In the genomic region with DNA sequence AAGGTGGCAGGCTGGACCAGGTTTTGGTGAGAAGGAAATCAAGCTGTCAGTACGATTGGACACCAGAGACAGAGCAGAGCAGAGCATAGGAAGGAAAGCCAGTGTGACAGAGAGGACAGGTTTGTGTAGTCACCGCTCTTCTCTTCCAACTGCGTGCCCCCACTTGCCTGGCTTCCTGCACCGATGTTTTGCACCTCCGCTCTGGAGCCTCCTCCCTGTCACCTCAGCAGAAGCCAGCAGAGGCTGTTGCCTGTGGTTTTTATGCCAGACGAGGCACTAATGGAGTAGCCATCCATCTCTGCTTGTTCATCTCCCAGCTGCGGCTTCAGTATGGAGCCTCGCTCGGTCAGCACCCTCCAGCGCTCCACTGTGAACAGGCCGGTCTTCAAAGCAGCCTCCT, we compare ENCODE assay signal across 9 mouse cellular contexts. TPM values are rescaled to one million over a fixed set of nuclear protein-coding genes. Genes with fewer than 3 reads are reported as not detected.
A peak's percentile ranks its signal among the peaks of the same experiment; 100 is the strongest.
DNase-seq lines count a peak whose midpoint lies in the region; ATAC-seq and TF ChIP-seq lines count a peak whose summit lies in the region.
"Had no signal": no experiment of that assay in that cellular context is flagged by ENCODE, and none has a peak within 500 bp of the region (broad histone marks: within the 10 kb centered on the region; RNA-seq: fewer than 3 reads in every experiment).

No protein-coding gene starts in this region.

- H3K4me3 ChIP-seq in heart, embryonic 11.5 days (ENCODE audit: low read depth, low read length) = no peak overlapping the region
- peak overlapping the region; percentile 28 for H3K4me3 ChIP-seq in testis, adult 2 months (ENCODE audit: control insufficient read depth, low read depth, low read length)
- H3K4me3 ChIP-seq in limb, embryonic 15.5 days = no peak overlapping the region

- DNase-seq in heart, adult 8-10 months (ENCODE audit: low spot score) = no peak
- no peak for DNase-seq in testis, postnatal 14 days (ENCODE audit: low spot score)
- no peak for DNase-seq in ovary, postnatal 14 days (ENCODE audit: low spot score)
- no peak for DNase-seq in adrenal gland, postnatal 4 days (ENCODE audit: low spot score in 2 of 2)
- no peak for DNase-seq in embryo, embryonic 10 days (ENCODE audit: low spot score)
- DNase-seq: kidney, postnatal 36 days had no signal

- no peak overlapping the region for H3K27ac ChIP-seq in heart, embryonic 11.5 days (ENCODE audit: low read depth, low read length)
- no peak overlapping the region for H3K27ac ChIP-seq in testis, adult 2 months (ENCODE audit: control insufficient read depth, insufficient read depth, low read depth, low read length)
- H3K27ac ChIP-seq in limb, embryonic 15.5 days = peak overlapping the region; percentile 72; the same call in 1 of the 2 replicates

- 38% methylated on average over 11 of the region's 11 CpGs for WGBS in heart, embryonic 11.5 days (ENCODE audit: insufficient replicate concordance)
- WGBS in limb, embryonic 15.5 days = 46% methylated on average over 11 of the region's 11 CpGs

- H3K9ac ChIP-seq in heart, embryonic 11.5 days (ENCODE audit: low read depth, low read length) = no peak overlapping the region; the same call in 1 of the 2 replicates
- no peak overlapping the region for H3K9ac ChIP-seq in limb, embryonic 15.5 days

- no peak for TF ChIP-seq POLR2A in testis, adult 2 months (IDR thresholded peaks at IDR 0.05; ENCODE audit: control insufficient read depth, low read depth, low read length)

- no peaks in the 10 kb centered on the region for H3K9me3 ChIP-seq in heart, embryonic 11.5 days (replicated peaks; ENCODE audit: control insufficient read depth, low read length)
- H3K9me3 ChIP-seq in limb, embryonic 15.5 days = no peaks in the 10 kb centered on the region

- peaks cover 27% of the 10 kb centered on the region for H3K4me1 ChIP-seq in heart, embryonic 11.5 days (ENCODE audit: control insufficient read depth, insufficient read depth, low read length)
- peaks cover 12% of the 10 kb centered on the region for H3K4me1 ChIP-seq in testis, adult 2 months (ENCODE audit: control insufficient read depth, insufficient read depth, low read length)
- peaks cover 58% of the 10 kb centered on the region for H3K4me1 ChIP-seq in limb, embryonic 15.5 days

- peaks cover 3% of the 10 kb centered on the region; the same call in 1 of the 2 replicates for H3K36me3 ChIP-seq in heart, embryonic 11.5 days (ENCODE audit: control insufficient read depth, insufficient read depth, low read length)
- no peaks in the 10 kb centered on the region for H3K36me3 ChIP-seq in testis, adult 2 months (ENCODE audit: control insufficient read depth, insufficient read depth, low read length)
- H3K36me3 ChIP-seq in limb, embryonic 15.5 days = peaks cover 31% of the 10 kb centered on the region

- TF ChIP-seq CTCF in testis, adult 2 months (IDR thresholded peaks at IDR 0.05; ENCODE audit: control insufficient read depth, insufficient read depth, insufficient replicate concordance, low read depth, low read length) = no peak

- ATAC-seq in heart, embryonic 11.5 days (replicated peaks; ENCODE audit: insufficient number of reproducible peaks, low FRiP score, low TSS enrichment) = no peak
- ATAC-seq in limb, embryonic 15.5 days (ENCODE audit: insufficient number of reproducible peaks, low FRiP score, low TSS enrichment, low read depth) = no peak

- H3K4me2 ChIP-seq in heart, embryonic 11.5 days = peak overlapping the region; percentile 70
- H3K4me2 ChIP-seq in limb, embryonic 15.5 days = peak overlapping the region; percentile 55; the same call in 1 of the 2 replicates

- H3K27me3 ChIP-seq in heart, embryonic 11.5 days (ENCODE audit: control insufficient read depth, insufficient read depth, low read length) = no peaks in the 10 kb centered on the region
- no peaks in the 10 kb centered on the region for H3K27me3 ChIP-seq in testis, adult 2 months (ENCODE audit: control insufficient read depth, insufficient read depth, low read length)
- no peaks in the 10 kb centered on the region for H3K27me3 ChIP-seq in limb, embryonic 15.5 days

RNA-seq across cellular contexts. Expression of gene Rtkn, which starts 7.6 kb away (rescaled TPM):
- polyA plus RNA-seq in heart, embryonic 11.5 days (2014; fragmentation: Nextera tagmentation; extraction: Ambion mirVana) = 10.8 and 12.4 TPM in 2 replicates
- 1 to 10 TPM; 4.8 to 5.4 (median 5.3) TPM for total RNA-seq in heart, adult 8-10 months (2022)
- polyA plus RNA-seq in testis, adult 2 months (2012; rRNA removed) = 13.2 and 19.2 TPM in 2 replicates
- 76.7 and 79.5 TPM in 2 replicates for polyA plus RNA-seq in limb, embryonic 15.5 days (2015; fragmentation: Nextera tagmentation; extraction: Ambion mirVana)
- total RNA-seq in adrenal gland, postnatal 4 days (2021) = 10 to 100 TPM; 36.8 to 40.3 TPM

RNA-seq across cellular contexts. Expression of gene Wdr54, which starts 13.3 kb away (rescaled TPM):
- 4.5 and 6.9 TPM in 2 replicates for polyA plus RNA-seq in heart, embryonic 11.5 days (2014; fragmentation: Nextera tagmentation; extraction: Ambion mirVana)
- 1 to 10 TPM; 2.1 to 2.6 (median 2.4) TPM for total RNA-seq in heart, adult 8-10 months (2022)
- 129 and 133 TPM in 2 replicates for polyA plus RNA-seq in testis, adult 2 months (2012; rRNA removed)
- 4.8 and 5.4 TPM in 2 replicates for polyA plus RNA-seq in limb, embryonic 15.5 days (2015; fragmentation: Nextera tagmentation; extraction: Ambion mirVana)
- 1 to 10 TPM; 3.5 to 3.6 TPM for total RNA-seq in adrenal gland, postnatal 4 days (2021)

RNA-seq across cellular contexts. Expression of gene 1700003E16Rik, which starts 13.3 kb away (rescaled TPM):
- polyA plus RNA-seq in heart, embryonic 11.5 days (2014; fragmentation: Nextera tagmentation; extraction: Ambion mirVana) = 0.14 and 0.27 TPM in 2 replicates
- under 1 TPM; 0.16 to 0.41 (median 0.18) TPM for total RNA-seq in heart, adult 8-10 months (2022)
- polyA plus RNA-seq in testis, adult 2 months (2012; rRNA removed) = 604 and 651 TPM in 2 replicates
- 3.1 and 3.4 TPM in 2 replicates for polyA plus RNA-seq in limb, embryonic 15.5 days (2015; fragmentation: Nextera tagmentation; extraction: Ambion mirVana)
- under 1 TPM; 0.40 to 0.53 TPM for total RNA-seq in adrenal gland, postnatal 4 days (2021)

RNA-seq across cellular contexts. Expression of gene Ino80b, which starts 17.7 kb away (rescaled TPM):
- 11.1 and 12.2 TPM in 2 replicates for polyA plus RNA-seq in heart, embryonic 11.5 days (2014; fragmentation: Nextera tagmentation; extraction: Ambion mirVana)
- total RNA-seq in heart, adult 8-10 months (2022) = 10 to 100 TPM; 11.3 to 19.5 (median 15.3) TPM
- polyA plus RNA-seq in testis, adult 2 months (2012; rRNA removed) = 35.0 and 50.6 TPM in 2 replicates
- polyA plus RNA-seq in limb, embryonic 15.5 days (2015; fragmentation: Nextera tagmentation; extraction: Ambion mirVana) = 9.9 and 10.0 TPM in 2 replicates
- total RNA-seq in adrenal gland, postnatal 4 days (2021) = 10 to 100 TPM; 29.0 to 31.7 TPM

RNA-seq across cellular contexts. Expression of gene Wbp1, which starts 21.5 kb away (rescaled TPM):
- 76.0 and 87.2 TPM in 2 replicates for polyA plus RNA-seq in heart, embryonic 11.5 days (2014; fragmentation: Nextera tagmentation; extraction: Ambion mirVana)
- 10 to 100 TPM; 75.5 to 91.1 (median 82.0) TPM for total RNA-seq in heart, adult 8-10 months (2022)
- polyA plus RNA-seq in testis, adult 2 months (2012; rRNA removed) = 53.0 and 63.3 TPM in 2 replicates
- polyA plus RNA-seq in limb, embryonic 15.5 days (2015; fragmentation: Nextera tagmentation; extraction: Ambion mirVana) = 89.8 and 91.4 TPM in 2 replicates
- total RNA-seq in adrenal gland, postnatal 4 days (2021) = 10 to 100 TPM; 84.5 to 86.4 TPM

Comparison
In these comparisons a context has a peak if more than half of its experiments do, and no peak if none do; other contexts are left out.
1. RNA of gene Wdr54, which starts 13.3 kb away (polyA plus RNA-seq): 129 to 133 TPM in testis, adult 2 months; 4.5 to 6.9 TPM in heart, embryonic 11.5 days and 4.8 to 5.4 TPM in limb, embryonic 15.5 days; every median in the first group is over 10 times any median in the second.
2. RNA of gene 1700003E16Rik, which starts 13.3 kb away (polyA plus RNA-seq): 604 to 651 TPM in testis, adult 2 months; 3.1 to 3.4 TPM in limb, embryonic 15.5 days and 0.14 to 0.27 TPM in heart, embryonic 11.5 days; every median in the first group is over 100 times any median in the second.